Mouse (Mus musculus) liver, embryonic 14.5 days (tissue): ENCODE measurements around the gene Zfp346. TPM values are rescaled to one million over a fixed set of nuclear protein-coding genes. Genes with fewer than 3 reads are reported as not detected.
"Not testable (repeated sequence)": the region's sequence is repeated elsewhere in the genome, so short reads cannot be mapped to it uniquely, and the experiment has no call there.

ENCODE experiments used
- ATAC-seq: fragments of 200-750 bp; cut with Nextera tagmentation; 2 replicates; pipeline ENCODE4 v1.8.0; 2017; ENCODE audit warnings: moderate number of reproducible peaks, mild to moderate bottlenecking, moderate library complexity; ENCODE audit not compliant: insufficient read depth
- DNase-seq, 3 experiments: peaks; one replicate each; pipeline ENCODE4 v3.0.0-alpha.2; 2012 to 2013; ENCODE audit warnings: low read depth in 3 of 3, low spot score in 3 of 3
- H3K27ac ChIP-seq: fragments of 300-500 bp; sonication (generic); 2 replicates; pipeline ENCODE4 v1.5.1; 2014; ENCODE audit warnings: moderate library complexity, mild to moderate bottlenecking, control low read depth, inconsistent platforms
- H3K27me3 ChIP-seq: fragments of 300-500 bp; sonication (generic); 2 replicates; pipeline ENCODE4 v1.6.1; 2014; ENCODE audit warnings: mild to moderate bottlenecking, low read length, moderate library complexity; ENCODE audit not compliant: control insufficient read depth, insufficient read depth
- H3K36me3 ChIP-seq: fragments of 300-500 bp; sonication (generic); replicated peaks from 2 replicates; pipeline ENCODE4 v1.6.1; 2014; ENCODE audit warnings: low read depth; ENCODE audit not compliant: control insufficient read depth, insufficient read depth
- H3K4me1 ChIP-seq, 2 experiments: fragments of 200-500 bp in 1 of 2; fragments of 300-500 bp in 1 of 2; sonication (generic) in 1 of 2; replicated peaks; 2 replicates each; pipeline ENCODE4 v1.6.1; 2012 to 2014; ENCODE audit warnings: antibody characterized with exemption in 1 of 2, inconsistent platforms in 1 of 2, low read length in 1 of 2; ENCODE audit not compliant: control insufficient read depth in 2 of 2, insufficient read depth in 2 of 2
- H3K4me2 ChIP-seq: fragments of 300-500 bp; sonication (generic); 2 replicates; pipeline ENCODE4 v1.6.1; 2014; ENCODE audit warnings: low read depth, mild to moderate bottlenecking, control low read depth, moderate library complexity
- H3K4me3 ChIP-seq, 2 experiments: fragments of 200-500 bp in 1 of 2; fragments of 300-500 bp in 1 of 2; sonication (generic) in 1 of 2; 2 replicates each; pipeline ENCODE4 v1.5.1; 2012 to 2014; ENCODE audit warnings: low read depth in 2 of 2, low read length in 2 of 2, mild to moderate bottlenecking in 2 of 2, control low read depth in 1 of 2, inconsistent platforms in 1 of 2, moderate library complexity in 1 of 2; ENCODE audit not compliant: insufficient read depth in 1 of 2
- H3K9ac ChIP-seq: fragments of 300-500 bp; sonication (generic); replicated peaks from 2 replicates; pipeline ENCODE4 v1.6.1; 2014; ENCODE audit warnings: mild to moderate bottlenecking, control low read depth, moderate library complexity
- H3K9me3 ChIP-seq: fragments of 300-500 bp; sonication (generic); 2 replicates; pipeline ENCODE4 v1.6.1; 2016; ENCODE audit warnings: low read length, mixed read lengths; ENCODE audit not compliant: control insufficient read depth
- CTCF ChIP-seq: IDR thresholded peaks from 2 replicates; pipeline ENCODE4 v1.5.1; 2016; ENCODE audit warnings: antibody characterized with exemption, low read depth, control low read depth
- EP300 ChIP-seq: IDR thresholded peaks from 2 replicates; pipeline ENCODE4 v1.6.1; 2016; ENCODE audit warnings: antibody characterized with exemption, low read depth
- WGBS: fragments of 180-500 bp; shearing (Covaris S2); extraction: QIAGEN DNeasy Blood & Tissue Kit; methylation state at CpG from one replicate; pipeline ENCODE4 v1.1.7; 2014; ENCODE audit not compliant: insufficient replicate concordance; 5-methylcytosine and 5-hydroxymethylcytosine counted together
- polyA plus RNA-seq, 2 experiments: library from polyadenylated mRNA; depleted of rRNA in 1 of 2; stranded (reverse) in 1 of 2; unstranded in 1 of 2; fragments of >200 nt; fragmentation: Nextera tagmentation in 1 of 2; extraction: Ambion mirVana in 1 of 2; gene quantifications; 2 replicates each; pipeline versions ENCODE4 v1.2.1 to v1.2.3; 2012 to 2014

Zfp346 gene
- polyA plus RNA-seq, 2 experiments: 5.6 to 11.4 TPM

GRCm38 (mm10) chr13:55075597-55075996 lies 29.5 kb upstream of the Zfp346 start:
- peaks cover 9% of the 10 kb centered on the region for H3K36me3 ChIP-seq
- no peaks in the 10 kb centered on the region for H3K4me1 ChIP-seq
- WGBS: 79% methylated on average over 5 of the region's 5 CpGs
- H3K27me3 ChIP-seq: no peaks in the 10 kb centered on the region
- no peak overlapping the region for H3K4me2 ChIP-seq
- no peak for DNase-seq
- no peak overlapping the region for H3K4me3 ChIP-seq
- no peak overlapping the region for H3K9ac ChIP-seq
- H3K27ac ChIP-seq: no peak overlapping the region
- ATAC-seq: no peak
- TF ChIP-seq EP300: no peak
- no peak for TF ChIP-seq CTCF
- H3K9me3 ChIP-seq: no peaks in the 10 kb centered on the region

GRCm38 (mm10) chr13:55092588-55092987 lies 12.5 kb upstream of the Zfp346 start:
- Histone ChIP-seq H3K9me3 (no peaks in the 10 kb centered on the region), H3K9ac (no peak overlapping the region), H3K27ac (no peak overlapping the region), H3K4me2 (no peak overlapping the region), H3K4me1 (no peaks in the 10 kb centered on the region), H3K4me3 (no peak overlapping the region), H3K27me3 (no peaks in the 10 kb centered on the region), H3K36me3 (peaks cover 6% of the 10 kb centered on the region)
- ATAC-seq (no peak), DNase-seq (no peak)
- WGBS: 86% methylated on average over 4 of the region's 4 CpGs
- no peak for TF ChIP-seq CTCF
- TF ChIP-seq EP300: no peak

- not testable (repeated sequence) for DNase-seq, H3K4me3 ChIP-seq, H3K4me1 ChIP-seq, H3K9me3 ChIP-seq, H3K9ac ChIP-seq, ATAC-seq, H3K36me3 ChIP-seq, H3K4me2 ChIP-seq, H3K27me3 ChIP-seq, H3K27ac ChIP-seq
- TF ChIP-seq CTCF: peak; percentile 46
- 76% methylated on average over 3 of the region's 3 CpGs for WGBS
Measured at GRCm38 (mm10) chr13:55097841-55098240, 7.3 kb upstream of the Zfp346 start.

- H3K4me1 ChIP-seq: peaks cover 7 to 9% of the 10 kb centered on the region in 2 experiments
- H3K27ac ChIP-seq: peak overlapping the region; percentile 79
- ATAC-seq (peak; percentile 11; the same call in 1 of the 2 replicates), DNase-seq (peak in 2 of 3 experiments; percentile 7 to 33)
- peak overlapping the region; percentile 87 to 96 for H3K4me3 ChIP-seq
- H3K9me3 ChIP-seq: no peaks in the 10 kb centered on the region
- H3K4me2 ChIP-seq: peak overlapping the region; percentile 95
- no peak for TF ChIP-seq CTCF
- TF ChIP-seq EP300: no peak
- H3K9ac ChIP-seq: peak overlapping the region; percentile 97
- no peaks in the 10 kb centered on the region for H3K36me3 ChIP-seq
- 15% methylated on average over 20 of the region's 20 CpGs for WGBS
- H3K27me3 ChIP-seq: no peaks in the 10 kb centered on the region
Measured at GRCm38 (mm10) chr13:55099066-55099725, 5.9 kb upstream of the Zfp346 start.

- Histone ChIP-seq H3K36me3 (no peaks in the 10 kb centered on the region), H3K27ac (peak within 1 kb of the TSS; percentile 79), H3K27me3 (no peaks in the 10 kb centered on the region), H3K9ac (peak within 1 kb of the TSS; percentile 97), H3K9me3 (no peaks in the 10 kb centered on the region), H3K4me1 (peaks cover 9 to 13% of the 10 kb centered on the region in 2 experiments), H3K4me3 (peak within 1 kb of the TSS; percentile 87 to 96), H3K4me2 (peak within 1 kb of the TSS; percentile 95)
- DNase-seq (peak; percentile 70 to 73 (median 71)), ATAC-seq (peak; percentile 84)
- peak; percentile 50 for TF ChIP-seq CTCF
- TF ChIP-seq EP300: no peak
- WGBS: under 1% methylated on average over 76 of the region's 81 CpGs
Measured at GRCm38 (mm10) chr13:55099726-55100478, 5.2 kb upstream of the Zfp346 start, which contains the start of gene Uimc1. Gene Uimc1, minus strand, starts transcription at chr13:55100300.
